Mouse (Mus musculus) bone marrow, adult 2 months (tissue): Measurements from ENCODE around the gene Grid1. TPM values are rescaled to one million over a fixed set of nuclear protein-coding genes. Genes with fewer than 3 reads are reported as not detected.

ENCODE experiments used
- H3K27ac ChIP-seq: fragments of 200-500 bp; 2 replicates; pipeline ENCODE4 v1.5.1; 2012; ENCODE audit warnings: low read depth, mild to moderate bottlenecking, control low read depth, inconsistent platforms, low read length; ENCODE audit not compliant: control insufficient read depth, poor library complexity, insufficient read depth
- H3K4me1 ChIP-seq: fragments of 200-500 bp; 2 replicates; pipeline ENCODE4 v1.6.1; 2011; ENCODE audit warnings: low read length; ENCODE audit not compliant: control insufficient read depth, insufficient read depth
- H3K4me3 ChIP-seq: fragments of 200-500 bp; replicated peaks from 2 replicates; pipeline ENCODE3; 2011; ENCODE audit warnings: mild to moderate bottlenecking, low read depth, low read length, control low read depth; ENCODE audit not compliant: control insufficient read depth
- CTCF ChIP-seq: fragments of 200-500 bp; IDR thresholded peaks from 2 replicates; pipeline ENCODE4 v1.5.1; 2011; ENCODE audit warnings: low read length, control low read depth; ENCODE audit not compliant: control insufficient read depth, insufficient read depth
- POLR2A ChIP-seq: fragments of 200-500 bp; IDR thresholded peaks from 2 replicates; pipeline ENCODE4 v1.6.1; 2011; ENCODE audit warnings: low read depth, mild to moderate bottlenecking, control low read depth, low read length, borderline replicate concordance; ENCODE audit not compliant: control insufficient read depth
- WGBS: fragments of 180-500 bp; shearing (Covaris S2); methylation state at CpG from one replicate; pipeline ENCODE4 v1.1.7; 2018; 5-methylcytosine and 5-hydroxymethylcytosine counted together
- polyA plus RNA-seq: library from polyadenylated mRNA; stranded (reverse); fragments of >200 nt; gene quantifications from 2 replicates; pipeline ENCODE4 v1.2.4, GENCODE M21; 2011; ENCODE audit warnings: low replicate concordance; ENCODE audit not compliant: missing spikeins, insufficient read depth, insufficient read length

Gene Grid1
- polyA plus RNA-seq, 1 experiment = 0.35 TPM

DNA sequence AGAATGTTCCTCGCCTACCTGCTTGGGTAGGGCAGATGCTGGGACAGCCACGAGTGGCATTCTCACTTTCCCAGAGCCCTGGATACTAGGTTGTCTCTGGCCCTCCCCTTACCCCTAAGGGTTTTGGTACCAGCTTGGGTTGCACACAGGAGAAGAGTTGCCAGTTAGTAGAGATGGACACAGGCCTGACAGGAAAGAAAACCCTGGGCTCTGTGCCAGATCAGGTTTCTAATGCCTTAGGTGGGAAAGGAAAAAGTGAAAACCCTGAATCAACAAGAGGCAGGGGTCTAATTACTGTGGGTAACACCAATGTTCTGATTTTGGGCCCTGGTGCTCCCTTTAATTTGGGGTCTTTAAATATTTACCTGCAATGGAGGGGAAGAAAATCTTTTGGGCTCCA lies 88.5 kb downstream of the Grid1 start:
- H3K27ac ChIP-seq = no peak overlapping the region
- H3K4me3 ChIP-seq = no peak overlapping the region
- no peak for TF ChIP-seq POLR2A
- no peak for TF ChIP-seq CTCF
- H3K4me1 ChIP-seq = no peaks in the 10 kb centered on the region
- 75% methylated on average over 2 of the region's 2 CpGs for WGBS

DNA sequence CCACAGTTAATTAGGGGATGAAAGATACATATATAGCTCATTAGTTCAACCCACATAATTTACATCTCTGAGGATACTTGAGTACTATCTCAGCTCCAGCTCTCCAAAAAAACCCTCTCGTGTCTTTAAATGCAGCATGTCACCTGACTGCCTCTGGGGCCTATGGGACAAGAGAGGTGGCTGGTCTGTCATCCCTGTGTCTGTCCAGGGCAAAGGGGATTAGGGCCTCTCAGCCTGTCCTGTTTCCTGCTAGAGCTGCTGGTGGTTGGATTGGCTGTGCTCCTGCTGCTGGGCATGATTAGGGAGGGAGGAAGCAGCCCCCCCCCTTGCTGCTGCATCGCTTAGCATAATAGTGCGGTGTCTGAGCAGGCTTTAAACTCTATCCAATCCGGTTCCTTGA lies 88.9 kb downstream of the Grid1 start:
- no peaks in the 10 kb centered on the region for H3K4me1 ChIP-seq
- WGBS = 52% methylated on average over 4 of the region's 4 CpGs
- TF ChIP-seq POLR2A (no peak), CTCF (no peak)

GRCm38 (mm10) chr14:34916315-34916714 lies 96.4 kb downstream of the Grid1 start:
- TF ChIP-seq CTCF (no peak), POLR2A (no peak)
- H3K27ac ChIP-seq = no peak overlapping the region
- 86% methylated on average over 6 of the region's 6 CpGs for WGBS
- no peak overlapping the region for H3K4me3 ChIP-seq
- H3K4me1 ChIP-seq = no peaks in the 10 kb centered on the region

More for the DNA sequence above, 88.9 kb downstream of the Grid1 start:
- Histone ChIP-seq H3K27ac (no peak overlapping the region), H3K4me3 (no peak overlapping the region)

- no peak overlapping the region for H3K4me3 ChIP-seq
- WGBS = 54% methylated on average over 1 of the region's 1 CpGs
- H3K4me1 ChIP-seq = no peaks in the 10 kb centered on the region
- TF ChIP-seq CTCF = no peak
- no peak for TF ChIP-seq POLR2A
- no peak overlapping the region for H3K27ac ChIP-seq
Measured at GRCm38 (mm10) chr14:34917111-34917510, 97.2 kb downstream of the Grid1 start.

- TF ChIP-seq POLR2A = no peak
- no peak for TF ChIP-seq CTCF
- Histone ChIP-seq H3K27ac (no peak overlapping the region), H3K4me3 (no peak overlapping the region), H3K4me1 (no peaks in the 10 kb centered on the region)
- WGBS = 70% methylated on average over 6 of the region's 6 CpGs
Measured at GRCm38 (mm10) chr14:34919221-34919620, 99.3 kb downstream of the Grid1 start.

- Histone ChIP-seq H3K4me1 (no peaks in the 10 kb centered on the region), H3K27ac (no peak overlapping the region), H3K4me3 (no peak overlapping the region)
- no peak for TF ChIP-seq CTCF
- no peak for TF ChIP-seq POLR2A
- WGBS = 75% methylated on average over 9 of the region's 9 CpGs
Measured at GRCm38 (mm10) chr14:34921265-34921664, 101.4 kb downstream of the Grid1 start.

GRCm38 (mm10) chr14:34925021-34925420 lies 105.1 kb downstream of the Grid1 start:
- Histone ChIP-seq H3K4me3 (no peak overlapping the region), H3K4me1 (no peaks in the 10 kb centered on the region), H3K27ac (no peak overlapping the region)
- WGBS = 59% methylated on average over 5 of the region's 5 CpGs
- TF ChIP-seq CTCF (no peak), POLR2A (no peak)

- TF ChIP-seq CTCF = no peak
- no peak for TF ChIP-seq POLR2A
- H3K4me1 ChIP-seq = no peaks in the 10 kb centered on the region
- H3K4me3 ChIP-seq = no peak overlapping the region
- no peak overlapping the region for H3K27ac ChIP-seq
- 73% methylated on average over 8 of the region's 8 CpGs for WGBS
Measured at GRCm38 (mm10) chr14:34930040-34930719, 110.3 kb downstream of the Grid1 start.

GRCm38 (mm10) chr14:34933197-34933596 lies 113.3 kb downstream of the Grid1 start:
- TF ChIP-seq CTCF (no peak), POLR2A (no peak)
- WGBS = 44% methylated on average over 4 of the region's 4 CpGs
- Histone ChIP-seq H3K4me3 (no peak overlapping the region), H3K4me1 (no peaks in the 10 kb centered on the region), H3K27ac (no peak overlapping the region)
